Mouse (Mus musculus) kidney, postnatal 4 days (tissue): ENCODE measurements around the gene Cebpe.

Experiments
- DNase-seq, 2 experiments: peaks; one replicate each; pipeline ENCODE4 v3.0.0; 2021; ENCODE audit warnings: mixed read lengths in 2 of 2

Gene Cebpe

GRCm38 (mm10) chr14:54669381-54669780 is 42.6 kb downstream of the Cebpe start:
- DNase-seq: peak; percentile 67 to 72

GRCm38 (mm10) chr14:54664477-54665222 is 47.3 kb downstream of the Cebpe start:
- no peak for DNase-seq
